Mouse (Mus musculus): ENCODE results near the gene Kif26b. TPM values are rescaled to one million over a fixed set of nuclear protein-coding genes. Genes with fewer than 3 reads are reported as not detected.

Gene Kif26b
- polyA plus RNA-seq, 1 experiment from 2014 or later: 2.7 TPM

DNA sequence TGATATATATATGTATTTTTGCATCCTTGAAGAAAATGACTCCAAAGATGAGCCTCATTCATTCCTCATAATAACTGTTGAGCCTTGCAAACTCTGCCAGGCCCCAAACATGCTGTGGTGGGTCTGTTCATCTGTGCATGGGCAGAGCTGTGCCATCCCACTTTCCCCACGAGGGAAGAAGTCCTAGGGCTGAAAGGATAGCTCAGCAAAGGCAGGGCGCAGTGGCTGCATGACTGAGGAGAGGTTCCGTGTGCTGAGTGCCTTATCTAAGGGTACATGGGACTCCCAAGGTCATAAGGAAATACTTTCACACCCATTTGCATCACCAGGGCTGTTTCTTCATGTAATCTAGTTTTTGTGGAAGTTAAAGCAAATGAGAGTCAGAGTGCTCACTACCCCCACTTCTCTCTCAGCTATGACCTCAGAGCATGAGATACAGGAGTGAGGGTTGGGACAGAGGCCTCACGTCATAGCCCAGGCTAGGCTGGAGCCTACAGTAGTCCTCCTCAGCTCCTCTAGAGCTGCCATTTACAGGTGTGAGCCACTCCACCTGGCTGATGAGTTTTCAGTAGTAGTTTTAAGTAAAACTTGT, 148.8 kb downstream of the Kif26b start:
- DNase-seq (ENCODE audit: low spot score) (no peak), ATAC-seq (no peak)
- Histone ChIP-seq H3K4me3 (ENCODE audit: low read depth, low read length) (no peak overlapping the region), H3K27me3 (replicated peaks; ENCODE audit: control insufficient read depth, insufficient read depth, low read length) (no peaks in the 10 kb centered on the region), H3K36me3 (ENCODE audit: control insufficient read depth, insufficient read depth, low read length) (no peaks in the 10 kb centered on the region), H3K9ac (ENCODE audit: low read length) (no peak overlapping the region), H3K4me2 (ENCODE audit: low read length) (no peak overlapping the region), H3K4me1 (ENCODE audit: control insufficient read depth, insufficient read depth, low read length) (no peaks in the 10 kb centered on the region; the same call in 1 of the 2 replicates), H3K9me3 (replicated peaks; ENCODE audit: control insufficient read depth, low read length) (no peaks in the 10 kb centered on the region), H3K27ac (ENCODE audit: low read depth, low read length) (no peak overlapping the region)
- WGBS: 83% methylated on average over 4 of the region's 4 CpGs

DNA sequence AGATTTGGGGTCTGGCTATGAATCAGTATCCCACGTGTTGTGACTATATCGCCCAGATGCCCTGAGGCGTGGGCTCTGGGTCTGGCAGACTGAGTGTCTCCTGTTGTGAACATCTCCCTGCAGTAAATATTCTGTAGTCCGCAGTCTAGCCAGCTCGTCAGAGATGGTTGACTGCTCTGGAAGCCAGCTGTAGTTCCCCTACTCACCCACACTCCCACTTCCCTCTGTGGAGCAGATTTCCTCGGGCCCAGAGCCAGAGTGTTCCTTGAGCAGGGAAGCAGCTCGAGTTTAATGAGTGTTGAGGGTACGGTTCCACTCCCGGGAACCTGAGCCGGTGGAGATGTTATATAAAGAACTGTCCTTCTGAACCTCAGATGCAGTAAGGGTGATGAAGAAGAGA, 154.7 kb downstream of the Kif26b start:
- H3K27me3 ChIP-seq (replicated peaks; ENCODE audit: control insufficient read depth, insufficient read depth, low read length): no peaks in the 10 kb centered on the region
- WGBS: 76% methylated on average over 10 of the region's 10 CpGs
- H3K4me3 ChIP-seq (ENCODE audit: low read depth, low read length): no peak overlapping the region
- no peak for DNase-seq (ENCODE audit: low spot score)
- no peak for ATAC-seq
- H3K9ac ChIP-seq (ENCODE audit: low read length): no peak overlapping the region
- H3K36me3 ChIP-seq (ENCODE audit: control insufficient read depth, insufficient read depth, low read length): no peaks in the 10 kb centered on the region
- H3K4me1 ChIP-seq (ENCODE audit: control insufficient read depth, insufficient read depth, low read length): no peaks in the 10 kb centered on the region
- no peaks in the 10 kb centered on the region for H3K9me3 ChIP-seq (replicated peaks; ENCODE audit: control insufficient read depth, low read length)
- H3K27ac ChIP-seq (ENCODE audit: low read depth, low read length): no peak overlapping the region
- H3K4me2 ChIP-seq (ENCODE audit: low read length): no peak overlapping the region

GRCm38 (mm10) chr1:178684991-178685680, 156.2 kb downstream of the Kif26b start:
- DNase-seq (ENCODE audit: low spot score) (no peak), ATAC-seq (no peak)
- Histone ChIP-seq H3K27me3 (replicated peaks; ENCODE audit: control insufficient read depth, insufficient read depth, low read length) (no peaks in the 10 kb centered on the region), H3K27ac (ENCODE audit: low read depth, low read length) (no peak overlapping the region), H3K9me3 (replicated peaks; ENCODE audit: control insufficient read depth, low read length) (no peaks in the 10 kb centered on the region), H3K36me3 (ENCODE audit: control insufficient read depth, insufficient read depth, low read length) (no peaks in the 10 kb centered on the region), H3K4me1 (ENCODE audit: control insufficient read depth, insufficient read depth, low read length) (no peaks in the 10 kb centered on the region), H3K4me2 (ENCODE audit: low read length) (no peak overlapping the region), H3K4me3 (ENCODE audit: low read depth, low read length) (no peak overlapping the region), H3K9ac (ENCODE audit: low read length) (no peak overlapping the region)
- 46% methylated on average over 8 of the region's 8 CpGs for WGBS

- ATAC-seq (no peak), DNase-seq (ENCODE audit: low spot score) (no peak)
- no peak overlapping the region for H3K4me3 ChIP-seq (ENCODE audit: low read depth, low read length)
- H3K9ac ChIP-seq (ENCODE audit: low read length): no peak overlapping the region
- H3K9me3 ChIP-seq (replicated peaks; ENCODE audit: control insufficient read depth, low read length): no peaks in the 10 kb centered on the region
- H3K27me3 ChIP-seq (replicated peaks; ENCODE audit: control insufficient read depth, insufficient read depth, low read length): no peaks in the 10 kb centered on the region
- no peak overlapping the region for H3K4me2 ChIP-seq (ENCODE audit: low read length)
- no peaks in the 10 kb centered on the region for H3K36me3 ChIP-seq (ENCODE audit: control insufficient read depth, insufficient read depth, low read length)
- no peaks in the 10 kb centered on the region for H3K4me1 ChIP-seq (ENCODE audit: control insufficient read depth, insufficient read depth, low read length)
- H3K27ac ChIP-seq (ENCODE audit: low read depth, low read length): no peak overlapping the region
These were observed 158.0 kb downstream of the Kif26b start for GRCm38 (mm10) chr1:178686881-178687280.

DNA sequence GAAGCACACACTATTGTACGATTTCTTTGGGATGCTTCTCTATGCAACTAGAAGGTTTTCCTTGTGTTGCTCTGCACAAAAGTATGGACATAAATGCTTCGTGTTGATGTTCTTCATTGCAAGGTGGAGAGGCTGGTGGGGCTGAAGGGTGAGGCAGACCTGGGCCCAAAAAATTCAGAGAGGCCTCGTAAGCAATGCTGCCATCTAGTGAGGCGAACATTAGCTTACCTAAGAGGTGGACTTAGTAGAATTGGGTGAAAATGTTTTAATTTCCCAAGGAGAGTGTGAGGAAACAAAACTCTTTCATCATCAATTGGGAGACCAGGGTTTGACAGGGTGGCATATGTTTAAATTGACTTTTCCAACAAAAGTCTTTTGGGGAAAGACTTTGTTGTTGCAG, 160.6 kb downstream of the Kif26b start:
- WGBS: 54% methylated on average over 4 of the region's 4 CpGs

DNA sequence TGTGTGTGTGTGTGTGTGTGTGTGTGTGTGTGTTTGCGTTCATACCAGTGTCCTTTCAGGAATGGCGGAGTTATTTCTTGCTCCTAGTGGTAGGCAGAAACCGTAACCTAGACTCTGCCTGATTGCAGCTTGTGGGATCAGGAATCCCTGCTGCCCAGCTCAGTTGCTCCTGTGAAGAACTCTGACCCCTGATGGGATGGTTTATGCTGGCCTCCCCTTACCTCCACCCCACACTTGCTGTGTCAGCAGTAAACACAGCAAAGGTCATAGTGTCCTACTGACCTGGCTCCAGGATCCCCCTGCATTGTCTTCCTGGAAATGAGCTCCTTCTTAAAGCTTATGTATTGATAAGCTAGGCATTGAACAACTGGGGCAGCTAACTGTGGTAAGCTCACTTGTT, 162.8 kb downstream of the Kif26b start:
- WGBS: 89% methylated on average over 3 of the region's 3 CpGs
- Histone ChIP-seq H3K4me1 (ENCODE audit: control insufficient read depth, insufficient read depth, low read length) (no peaks in the 10 kb centered on the region), H3K4me2 (ENCODE audit: low read length) (no peak overlapping the region), H3K36me3 (ENCODE audit: control insufficient read depth, insufficient read depth, low read length) (no peaks in the 10 kb centered on the region), H3K27ac (ENCODE audit: low read depth, low read length) (no peak overlapping the region), H3K9me3 (replicated peaks; ENCODE audit: control insufficient read depth, low read length) (no peaks in the 10 kb centered on the region), H3K4me3 (ENCODE audit: low read depth, low read length) (no peak overlapping the region), H3K9ac (ENCODE audit: low read length) (no peak overlapping the region), H3K27me3 (replicated peaks; ENCODE audit: control insufficient read depth, insufficient read depth, low read length) (no peaks in the 10 kb centered on the region)
- DNase-seq (ENCODE audit: low spot score) (no peak), ATAC-seq (no peak)

More for the DNA sequence above, 160.6 kb downstream of the Kif26b start:
- ATAC-seq (no peak), DNase-seq (ENCODE audit: low spot score) (peak; percentile 33)
- no peaks in the 10 kb centered on the region for H3K4me1 ChIP-seq (ENCODE audit: control insufficient read depth, insufficient read depth, low read length)
- H3K4me3 ChIP-seq (ENCODE audit: low read depth, low read length): no peak overlapping the region
- no peak overlapping the region for H3K9ac ChIP-seq (ENCODE audit: low read length)
- H3K36me3 ChIP-seq (ENCODE audit: control insufficient read depth, insufficient read depth, low read length): no peaks in the 10 kb centered on the region
- no peaks in the 10 kb centered on the region for H3K27me3 ChIP-seq (replicated peaks; ENCODE audit: control insufficient read depth, insufficient read depth, low read length)
- no peaks in the 10 kb centered on the region for H3K9me3 ChIP-seq (replicated peaks; ENCODE audit: control insufficient read depth, low read length)
- H3K27ac ChIP-seq (ENCODE audit: low read depth, low read length): no peak overlapping the region
- no peak overlapping the region for H3K4me2 ChIP-seq (ENCODE audit: low read length)

- 59% methylated on average over 4 of the region's 4 CpGs for WGBS
- H3K27me3 ChIP-seq (replicated peaks; ENCODE audit: control insufficient read depth, insufficient read depth, low read length): no peaks in the 10 kb centered on the region
- no peaks in the 10 kb centered on the region for H3K4me1 ChIP-seq (ENCODE audit: control insufficient read depth, insufficient read depth, low read length)
- H3K36me3 ChIP-seq (ENCODE audit: control insufficient read depth, insufficient read depth, low read length): no peaks in the 10 kb centered on the region
- H3K9ac ChIP-seq (ENCODE audit: low read length): no peak overlapping the region
- DNase-seq (ENCODE audit: low spot score) (no peak), ATAC-seq (peak; percentile 44; the same call in 1 of the 2 replicates)
- no peak overlapping the region for H3K27ac ChIP-seq (ENCODE audit: low read depth, low read length)
- no peak overlapping the region for H3K4me2 ChIP-seq (ENCODE audit: low read length)
- H3K9me3 ChIP-seq (replicated peaks; ENCODE audit: control insufficient read depth, low read length): no peaks in the 10 kb centered on the region
- H3K4me3 ChIP-seq (ENCODE audit: low read depth, low read length): no peak overlapping the region
These were observed 171.2 kb downstream of the Kif26b start for GRCm38 (mm10) chr1:178700102-178700501.

- Histone ChIP-seq H3K27ac (ENCODE audit: low read depth, low read length) (no peak overlapping the region), H3K36me3 (ENCODE audit: control insufficient read depth, insufficient read depth, low read length) (no peaks in the 10 kb centered on the region), H3K4me3 (ENCODE audit: low read depth, low read length) (no peak overlapping the region), H3K4me2 (ENCODE audit: low read length) (no peak overlapping the region), H3K27me3 (replicated peaks; ENCODE audit: control insufficient read depth, insufficient read depth, low read length) (no peaks in the 10 kb centered on the region), H3K9me3 (replicated peaks; ENCODE audit: control insufficient read depth, low read length) (no peaks in the 10 kb centered on the region), H3K4me1 (ENCODE audit: control insufficient read depth, insufficient read depth, low read length) (no peaks in the 10 kb centered on the region), H3K9ac (ENCODE audit: low read length) (no peak overlapping the region)
- 74% methylated on average over 8 of the region's 8 CpGs for WGBS
- DNase-seq (ENCODE audit: low spot score) (no peak), ATAC-seq (no peak)
These were observed 174.6 kb downstream of the Kif26b start for GRCm38 (mm10) chr1:178703496-178703895.

- Histone ChIP-seq H3K27me3 (replicated peaks; ENCODE audit: control insufficient read depth, insufficient read depth, low read length) (no peaks in the 10 kb centered on the region), H3K4me1 (ENCODE audit: control insufficient read depth, insufficient read depth, low read length) (no peaks in the 10 kb centered on the region), H3K4me3 (ENCODE audit: low read depth, low read length) (no peak overlapping the region), H3K9ac (ENCODE audit: low read length) (no peak overlapping the region), H3K36me3 (ENCODE audit: control insufficient read depth, insufficient read depth, low read length) (no peaks in the 10 kb centered on the region), H3K9me3 (replicated peaks; ENCODE audit: control insufficient read depth, low read length) (no peaks in the 10 kb centered on the region), H3K27ac (ENCODE audit: low read depth, low read length) (no peak overlapping the region), H3K4me2 (ENCODE audit: low read length) (no peak overlapping the region)
- no peak for ATAC-seq
- no peak for DNase-seq (ENCODE audit: low spot score)
- 87% methylated on average over 7 of the region's 7 CpGs for WGBS
These were observed 179.0 kb downstream of the Kif26b start for GRCm38 (mm10) chr1:178707925-178708351.

Data from forebrain, embryonic 14.5 days (tissue).